Mouse (Mus musculus): ENCODE measurements around the gene Gstm3.
A peak's percentile ranks its signal among the peaks of the same experiment; 100 is the strongest.
"Not testable (repeated sequence)": the region's sequence is repeated elsewhere in the genome, so short reads cannot be mapped to it uniquely, and the experiment has no call there.

Gstm3 gene

GRCm38 (mm10) chr3:107974237-107974636 is 5.2 kb upstream of the Gstm3 start:
- DNase-seq (ENCODE audit: low read depth, low spot score), result no peak

DNA sequence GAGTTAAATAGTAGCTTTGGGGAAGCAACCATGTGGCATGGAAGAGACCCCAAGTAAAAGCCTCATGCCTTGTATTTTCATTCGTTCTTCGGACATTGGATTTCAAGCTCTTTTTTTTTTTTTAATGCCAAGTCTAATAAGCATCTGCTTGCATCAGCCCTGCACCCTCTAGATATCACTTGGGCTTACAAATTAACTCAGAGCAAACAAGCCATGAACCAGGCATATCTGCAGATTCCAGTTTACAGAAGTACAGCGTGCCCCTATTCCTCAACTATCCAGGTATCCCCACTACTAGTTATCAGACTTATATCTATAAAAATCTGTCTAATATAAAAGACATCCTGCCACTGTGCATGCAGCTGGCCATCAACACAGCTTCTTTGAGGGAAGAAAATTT is 3.0 kb upstream of the Gstm3 start:
- no peak for DNase-seq (ENCODE audit: low read depth, low spot score)

DNA sequence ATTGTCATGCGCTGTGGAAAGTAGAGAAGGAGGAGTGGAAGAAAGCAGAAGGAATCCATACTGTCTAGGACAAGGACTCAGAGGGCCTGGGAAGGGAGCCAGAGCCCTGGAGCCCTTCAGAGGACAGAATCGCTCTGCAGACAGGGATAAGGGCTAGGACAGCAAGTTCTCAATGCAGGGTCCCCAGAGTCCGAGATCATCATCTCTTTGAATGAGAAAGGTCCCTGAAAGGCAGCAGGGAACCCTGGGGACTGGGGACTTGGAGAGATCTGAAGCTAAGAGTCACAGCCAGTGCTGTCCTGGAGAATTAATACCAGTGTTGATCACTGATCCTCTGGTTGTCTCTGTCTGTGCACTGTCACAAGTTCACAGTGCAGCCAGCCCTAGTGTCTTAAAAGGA is 2.0 kb upstream of the Gstm3 start:
- DNase-seq (ENCODE audit: low read depth, low spot score), result not testable (repeated sequence)

- no peak for DNase-seq (ENCODE audit: low read depth, low spot score)
Measured at GRCm38 (mm10) chr3:107966631-107967030, 2.5 kb downstream of the Gstm3 start.

GRCm38 (mm10) chr3:107965592-107965991 is 3.5 kb downstream of the Gstm3 start:
- DNase-seq (ENCODE audit: low read depth, low spot score), result peak; percentile 33

DNA sequence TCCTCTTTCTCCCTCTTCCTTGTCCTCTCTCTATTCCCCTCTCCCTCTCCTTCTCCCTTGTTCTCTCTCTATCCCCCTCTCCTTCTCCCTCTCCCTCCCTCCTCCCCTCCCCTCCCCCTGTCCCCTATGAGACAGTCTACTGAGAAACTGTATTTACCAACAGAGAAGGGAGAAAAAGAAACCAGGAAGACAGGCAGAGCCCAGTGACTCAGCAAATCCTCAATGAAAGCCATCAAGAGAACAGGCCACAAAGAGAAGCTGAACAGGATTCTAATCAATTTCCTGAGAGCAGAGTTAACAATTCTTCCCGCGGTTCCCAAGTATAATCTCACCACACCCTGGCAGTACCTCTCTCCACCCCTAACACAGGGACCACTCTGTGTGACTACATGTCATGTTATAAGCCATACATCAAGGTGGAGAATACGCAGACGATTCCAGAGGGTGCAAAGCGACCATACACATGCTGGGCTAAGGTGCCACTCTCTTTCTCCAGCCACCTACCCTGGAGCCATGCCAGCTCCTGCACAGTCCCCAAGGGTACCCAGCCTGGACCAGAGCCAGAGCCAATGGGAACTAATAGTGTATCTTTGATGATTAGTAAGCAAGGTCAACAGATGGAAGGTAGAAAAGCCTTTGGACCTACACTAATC is 4.3 kb downstream of the Gstm3 start:
- DNase-seq (ENCODE audit: low read depth, low spot score), result no peak

DNA sequence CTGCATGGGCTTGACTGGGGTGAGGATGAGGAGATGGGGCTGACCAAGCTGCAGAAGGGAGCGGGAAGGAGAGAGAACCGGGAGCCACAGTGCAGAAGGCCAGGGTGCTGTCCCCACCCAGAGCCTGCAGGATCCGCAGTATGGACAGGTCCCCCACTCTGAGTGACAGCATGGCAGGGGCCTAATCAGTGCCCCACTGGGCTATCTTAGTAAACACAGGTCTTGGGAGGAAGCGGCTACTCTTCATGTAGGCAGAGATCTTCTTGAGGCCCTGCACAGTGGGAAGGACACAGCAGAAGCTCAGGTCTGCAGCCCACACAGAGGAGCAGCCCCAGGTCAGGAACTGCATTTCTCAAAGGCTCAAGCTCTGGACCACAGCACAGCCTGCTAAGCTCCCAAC is 5.1 kb downstream of the Gstm3 start:
- DNase-seq (ENCODE audit: low read depth, low spot score), result no peak

DNA sequence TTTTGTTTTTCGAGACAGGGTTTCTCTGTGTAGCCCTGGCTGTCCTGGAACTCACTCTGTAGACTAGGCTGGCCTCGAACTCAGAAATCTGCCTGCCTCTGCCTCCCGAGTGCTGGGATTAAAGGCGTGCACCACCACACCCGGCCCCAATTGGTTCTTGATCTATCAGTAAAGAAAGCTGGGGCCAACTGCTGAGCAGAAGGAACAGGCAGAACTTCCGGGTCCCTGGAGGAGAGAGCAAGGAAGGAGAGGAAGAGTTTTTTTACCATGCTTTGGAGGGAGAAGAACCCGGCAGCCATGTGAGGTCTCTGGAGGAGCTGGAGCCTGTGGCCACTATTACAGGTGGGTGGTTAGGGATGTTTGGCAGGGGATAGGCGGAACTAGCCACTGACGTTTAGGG is 13.8 kb downstream of the Gstm3 start:
- DNase-seq (ENCODE audit: low read depth, low spot score), result not testable (repeated sequence)

GRCm38 (mm10) chr3:107953906-107954305 is 15.2 kb downstream of the Gstm3 start:
- DNase-seq (ENCODE audit: low read depth, low spot score), result no peak

DNA sequence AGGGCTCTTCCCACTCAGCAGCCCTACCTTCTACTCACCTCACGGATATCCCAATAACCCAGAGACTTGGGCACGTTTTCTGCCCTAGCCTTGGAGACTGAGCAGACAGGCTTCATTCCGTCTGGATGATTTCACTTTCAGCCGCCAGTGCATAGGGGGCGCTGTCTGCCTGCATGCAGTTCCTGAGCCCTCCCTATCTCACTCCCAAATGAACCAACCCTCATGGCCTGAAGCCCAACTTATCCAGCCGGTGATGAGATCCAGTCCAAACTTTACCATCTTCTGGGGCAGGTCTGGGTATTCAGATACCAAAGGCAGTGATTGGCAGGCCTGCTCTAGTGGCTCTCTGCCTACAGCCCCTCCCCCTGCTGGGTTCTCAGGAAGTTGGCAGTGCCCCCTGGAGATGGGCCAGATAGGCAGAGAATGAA is 15.7 kb downstream of the Gstm3 start:
- peak; percentile 79 for DNase-seq (ENCODE audit: low read depth, low spot score)

GRCm38 (mm10) chr3:107950531-107950930 is 18.6 kb downstream of the Gstm3 start:
- no peak for DNase-seq (ENCODE audit: low read depth, low spot score)

DNA sequence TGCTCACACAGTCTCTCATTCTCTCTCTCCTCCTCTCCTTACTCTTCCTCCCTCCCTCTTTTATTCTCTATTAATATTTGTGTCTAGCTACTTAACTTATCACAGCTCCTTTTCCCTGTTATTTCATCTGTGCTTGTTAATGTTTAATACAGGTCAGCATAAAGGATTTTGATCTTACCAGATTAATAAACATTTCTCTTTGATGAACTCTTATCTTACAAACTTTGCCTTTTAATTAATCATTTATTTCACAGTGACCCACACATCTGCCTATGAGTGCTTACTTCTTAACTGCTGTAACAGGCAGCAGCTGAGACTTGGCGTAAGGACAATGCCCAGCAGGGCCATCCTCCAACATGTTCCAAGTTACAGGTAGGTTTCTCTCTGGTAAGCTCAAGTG is 19.6 kb downstream of the Gstm3 start:
- not testable (repeated sequence) for DNase-seq (ENCODE audit: low read depth, low spot score)

- no peak for DNase-seq (ENCODE audit: low read depth, low spot score)
Measured at GRCm38 (mm10) chr3:107945729-107946128, 23.4 kb downstream of the Gstm3 start.

- DNase-seq (ENCODE audit: low read depth, low spot score), result peak; percentile 80
Measured at GRCm38 (mm10) chr3:107943239-107943990, 25.7 kb downstream of the Gstm3 start, which contains the start of gene Gstm6. Gene Gstm6 (minus strand): TSS chr3:107943749.

DNA sequence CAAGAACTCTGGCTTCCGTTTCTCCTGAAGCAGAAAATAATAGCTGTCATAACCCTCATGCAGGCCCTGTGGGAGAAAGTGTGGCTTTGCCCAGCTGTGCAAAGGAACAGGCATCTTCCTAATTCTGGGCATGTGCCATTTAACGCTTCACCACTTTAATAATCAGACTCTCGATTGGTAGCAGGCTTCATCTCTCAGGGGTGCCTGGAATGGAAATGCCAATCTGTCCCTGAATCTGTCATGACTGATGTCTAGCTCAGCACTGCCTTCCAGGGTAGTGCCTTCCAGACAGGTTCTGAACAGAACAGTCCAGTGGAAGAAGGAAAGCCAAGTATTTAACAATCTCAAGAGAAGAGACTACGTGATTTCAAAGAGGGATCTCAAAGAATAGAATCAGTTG is 27.8 kb downstream of the Gstm3 start:
- DNase-seq (ENCODE audit: low read depth, low spot score), result no peak

DNA sequence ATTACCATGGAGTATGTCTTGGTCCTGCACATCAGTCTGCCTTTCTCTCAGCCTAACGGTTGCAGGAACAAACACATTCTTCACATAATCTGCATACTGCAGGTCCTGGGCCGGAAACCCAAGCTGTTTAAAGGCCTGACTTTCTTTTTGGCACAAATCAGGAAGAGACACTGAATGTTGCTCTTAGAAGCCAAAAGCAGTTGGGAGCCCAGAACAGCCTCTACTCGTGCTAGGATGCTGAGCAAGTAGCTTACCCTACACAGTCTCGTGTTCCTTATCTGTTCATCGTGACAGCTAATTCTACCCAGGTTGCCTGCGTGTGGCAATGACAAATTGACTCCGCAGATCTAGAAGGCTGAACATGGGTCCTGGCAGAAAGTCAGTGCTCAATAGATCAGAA is 28.6 kb downstream of the Gstm3 start:
- no peak for DNase-seq (ENCODE audit: low read depth, low spot score)

GRCm38 (mm10) chr3:107939830-107940229 is 29.3 kb downstream of the Gstm3 start:
- no peak for DNase-seq (ENCODE audit: low read depth, low spot score)

- DNase-seq (ENCODE audit: low read depth, low spot score), result peak; percentile 66
Measured at GRCm38 (mm10) chr3:107939403-107939802, 29.7 kb downstream of the Gstm3 start.

DNA sequence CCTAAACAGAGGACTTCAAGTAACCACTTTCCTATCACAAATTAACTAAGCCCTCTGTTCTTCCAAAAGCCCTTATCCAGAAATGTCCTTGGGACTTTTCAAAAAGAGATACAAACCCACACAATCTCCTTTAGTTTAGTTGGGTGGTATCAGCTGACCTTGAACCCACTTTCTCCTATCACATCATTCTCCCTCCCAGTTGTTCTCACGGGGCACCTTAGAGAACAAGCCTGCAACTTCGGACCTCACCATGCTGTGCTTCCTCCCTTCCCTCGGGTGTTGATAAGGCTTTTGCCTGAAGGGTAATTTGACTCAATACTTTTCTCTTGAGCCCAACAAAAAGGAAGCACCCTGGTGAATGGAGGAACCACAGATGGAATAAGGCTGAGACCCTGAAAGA is 33.2 kb downstream of the Gstm3 start:
- no peak for DNase-seq (ENCODE audit: low read depth, low spot score)

GRCm38 (mm10) chr3:107935268-107935667 is 33.8 kb downstream of the Gstm3 start:
- no peak for DNase-seq (ENCODE audit: low read depth, low spot score)

- DNase-seq (ENCODE audit: low read depth, low spot score), result no peak
Measured at GRCm38 (mm10) chr3:107932128-107932527, 37.0 kb downstream of the Gstm3 start.

DNA sequence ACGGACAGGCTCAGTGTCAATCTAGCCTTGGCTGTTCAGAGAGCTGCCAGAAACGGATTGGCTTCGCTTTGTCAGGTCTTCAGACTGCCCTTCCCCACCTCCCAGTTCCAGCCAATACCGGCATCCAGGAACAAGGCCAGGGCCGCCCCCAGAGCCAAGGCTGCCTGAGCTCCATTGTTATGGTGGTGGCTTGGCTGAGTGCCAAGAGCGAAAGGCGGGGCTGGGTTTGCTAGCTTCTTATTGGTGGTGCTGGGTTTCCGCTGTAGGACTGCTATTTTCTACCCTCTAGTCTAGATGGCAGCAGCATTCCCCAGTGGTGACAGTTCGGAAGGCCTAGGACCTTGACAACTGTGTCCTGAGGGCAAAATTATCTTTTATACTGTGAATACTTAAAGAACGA is 37.4 kb downstream of the Gstm3 start, which contains the start of gene Gstm7:
Gstm7 (minus strand) TSS at position 148 of the 400 bp plus-strand sequence.
- DNase-seq (ENCODE audit: low read depth, low spot score), result peak; percentile 98

- DNase-seq (ENCODE audit: low read depth, low spot score), result no peak
Measured at GRCm38 (mm10) chr3:107931134-107931533, 37.9 kb downstream of the Gstm3 start.
